Mouse (Mus musculus): ENCODE results near the gene Rap1gap.

- TF ChIP-seq CTCF (IDR thresholded peaks at IDR 0.05; ENCODE audit: control insufficient read depth, insufficient read depth, insufficient read length): no peak
- no peak for TF ChIP-seq MAX (IDR thresholded peaks at IDR 0.05)
- no peak for TF ChIP-seq FOSL1 (IDR thresholded peaks at IDR 0.05; ENCODE audit: insufficient read depth, low read length, poor library complexity, severe bottlenecking)
- no peak for TF ChIP-seq USF1 (IDR thresholded peaks at IDR 0.05; ENCODE audit: low read depth)
- no peak for TF ChIP-seq CEBPB (IDR thresholded peaks at IDR 0.05; ENCODE audit: low read depth)
- no peak for TF ChIP-seq MYOG (IDR thresholded peaks at IDR 0.05; ENCODE audit: control insufficient read depth, extremely low read depth, insufficient read length)
- TF ChIP-seq MYOD1 (IDR thresholded peaks at IDR 0.05; ENCODE audit: control insufficient read depth, insufficient read length, low read depth): no peak
Observed at GRCm38 (mm10) chr4:137629354-137629753, 35.2 kb upstream of the Rap1gap start.

All from C2C12 (cell line).